Mouse (Mus musculus) CH12.LX (cell line): Measurements from ENCODE around the gene Snx14. TPM values are rescaled to one million over a fixed set of nuclear protein-coding genes. Genes with fewer than 3 reads are reported as not detected.

Experiments
- DNase-seq: peaks from one replicate; pipeline ENCODE4 v3.0.0-alpha.2; 2013; ENCODE audit errors: extremely low read depth
- H3K27ac ChIP-seq: 2 replicates; pipeline ENCODE4 v1.5.1; 2012; ENCODE audit warnings: low read depth, mild to moderate bottlenecking, control low read depth, moderate library complexity; ENCODE audit not compliant: insufficient read depth
- H3K27me3 ChIP-seq: replicated peaks from 2 replicates; pipeline ENCODE3; 2012; ENCODE audit warnings: inconsistent platforms
- H3K36me3 ChIP-seq, 2 experiments: replicated peaks in 1 of 2; 2 replicates each; pipeline versions ENCODE3 to v1.6.1; 2012; ENCODE audit warnings: inconsistent platforms in 1 of 2, low read length in 1 of 2, mild to moderate bottlenecking in 1 of 2, mixed read lengths in 1 of 2, moderate library complexity in 1 of 2; ENCODE audit not compliant: control insufficient read depth in 1 of 2, insufficient read depth in 1 of 2
- H3K4me1 ChIP-seq, 2 experiments: 2 replicates each; pipeline ENCODE4 v1.6.1; 2012; ENCODE audit warnings: inconsistent platforms in 1 of 2, moderate library complexity in 1 of 2; ENCODE audit not compliant: insufficient read depth in 2 of 2, control insufficient read depth in 1 of 2
- H3K4me2 ChIP-seq: 2 replicates; pipeline ENCODE4 v1.6.1; 2012; ENCODE audit warnings: low read depth, mild to moderate bottlenecking, control low read depth; ENCODE audit not compliant: poor library complexity, insufficient read depth, severe bottlenecking
- H3K4me3 ChIP-seq, 3 experiments: fragments of 150-350 bp in 1 of 3; sonication (generic) in 1 of 3; replicated peaks in 1 of 3; 2 replicates each; pipeline versions ENCODE3 to v1.5.1; 2011 to 2012; ENCODE audit warnings: low read depth in 2 of 3, low read length in 2 of 3, mild to moderate bottlenecking in 2 of 3, moderate library complexity in 2 of 3, control low read depth in 1 of 3, improper control_type of control experiment in 1 of 3, inconsistent platforms in 1 of 3, mixed read lengths in 1 of 3; ENCODE audit not compliant: poor library complexity in 1 of 3
- H3K79me2 ChIP-seq: replicated peaks from 2 replicates; pipeline ENCODE4 v1.6.1; 2012; ENCODE audit warnings: mild to moderate bottlenecking, moderate library complexity; ENCODE audit not compliant: control insufficient read depth, poor library complexity, insufficient read depth, severe bottlenecking; ENCODE audit errors: extremely low read depth
- H3K9ac ChIP-seq: 2 replicates; pipeline ENCODE4 v1.6.1; 2012; ENCODE audit warnings: low read depth, mild to moderate bottlenecking, control low read depth, moderate library complexity; ENCODE audit not compliant: insufficient read depth
- H3K9me3 ChIP-seq: replicated peaks from 2 replicates; pipeline ENCODE3; 2012; ENCODE audit warnings: low read length, inconsistent platforms, mixed read lengths
- CHD1 ChIP-seq: IDR thresholded peaks from 2 replicates; pipeline ENCODE4 v1.6.1; 2012; ENCODE audit warnings: low read depth, low read length, improper control_type of control experiment, inconsistent platforms
- E2F4 ChIP-seq: IDR thresholded peaks from 2 replicates; pipeline ENCODE4 v1.6.1; 2011; ENCODE audit warnings: low read depth, low read length, improper control_type of control experiment; ENCODE audit not compliant: insufficient replicate concordance
- ELF1 ChIP-seq: IDR thresholded peaks from 2 replicates; pipeline ENCODE4 v1.6.1; 2014; ENCODE audit warnings: low read depth, mild to moderate bottlenecking, inconsistent platforms, low read length, improper control_type of control experiment
- ETS1 ChIP-seq: conservative IDR thresholded peaks from 2 replicates; pipeline ENCODE4 v1.6.1; 2012; ENCODE audit warnings: low read depth, mild to moderate bottlenecking, inconsistent platforms, low read length, improper control_type of control experiment, moderate library complexity
- GABPA ChIP-seq: IDR thresholded peaks from 2 replicates; pipeline ENCODE4 v1.6.1; 2012; ENCODE audit warnings: low read depth, low read length, improper control_type of control experiment, inconsistent platforms; ENCODE audit not compliant: insufficient replicate concordance
- HCFC1 ChIP-seq: IDR thresholded peaks from 2 replicates; pipeline ENCODE4 v1.6.1; 2012; ENCODE audit warnings: low read depth, mild to moderate bottlenecking, inconsistent platforms, low read length, improper control_type of control experiment
- JUND ChIP-seq: conservative IDR thresholded peaks from 2 replicates; pipeline ENCODE4 v1.6.1; 2011; ENCODE audit warnings: low read depth, low read length, improper control_type of control experiment
- MAZ ChIP-seq: IDR thresholded peaks from 2 replicates; pipeline ENCODE4 v1.6.1; 2012; ENCODE audit warnings: low read depth, mild to moderate bottlenecking, inconsistent platforms, low read length, improper control_type of control experiment, moderate library complexity
- MEF2A ChIP-seq: IDR thresholded peaks from 2 replicates; pipeline ENCODE4 v1.6.1; 2014; ENCODE audit warnings: low read depth, mild to moderate bottlenecking, inconsistent platforms, low read length, improper control_type of control experiment, borderline replicate concordance
- MYC ChIP-seq: IDR thresholded peaks from 2 replicates; pipeline ENCODE4 v1.6.1; 2011; ENCODE audit warnings: low read depth, mild to moderate bottlenecking, improper control_type of control experiment, low read length
- NRF1 ChIP-seq: IDR thresholded peaks from 2 replicates; pipeline ENCODE4 v1.6.1; 2014; ENCODE audit warnings: low read depth, mild to moderate bottlenecking, inconsistent platforms, low read length, improper control_type of control experiment, moderate library complexity
- PAX5 ChIP-seq: IDR thresholded peaks from 2 replicates; pipeline ENCODE4 v1.6.1; 2012; ENCODE audit warnings: low read length, inconsistent platforms, mixed read lengths
- POLR2A ChIP-seq: IDR thresholded peaks from 2 replicates; pipeline ENCODE4 v1.6.1; 2011; ENCODE audit warnings: low read depth, mild to moderate bottlenecking, improper control_type of control experiment, low read length
- POLR2AphosphoS2 ChIP-seq: IDR thresholded peaks from 2 replicates; pipeline ENCODE4 v1.6.1; 2011; ENCODE audit warnings: low read depth, low read length, improper control_type of control experiment
- SIN3A ChIP-seq: IDR thresholded peaks from 2 replicates; pipeline ENCODE4 v1.6.1; 2012; ENCODE audit warnings: low read length, improper control_type of control experiment, inconsistent platforms
- USF1 ChIP-seq: IDR thresholded peaks from 2 replicates; pipeline ENCODE4 v1.6.1; 2014; ENCODE audit warnings: low read depth, mild to moderate bottlenecking, inconsistent platforms, low read length, improper control_type of control experiment
- ZC3H11A ChIP-seq: IDR thresholded peaks from 2 replicates; pipeline ENCODE4 v1.6.1; 2012; ENCODE audit warnings: low read depth, mild to moderate bottlenecking, inconsistent platforms, low read length, improper control_type of control experiment
- ZKSCAN1 ChIP-seq: IDR thresholded peaks from 2 replicates; pipeline ENCODE4 v1.6.1; 2012; ENCODE audit warnings: low read depth, inconsistent platforms, low read length, improper control_type of control experiment, borderline replicate concordance
- ZNF384 ChIP-seq: IDR thresholded peaks from 2 replicates; pipeline ENCODE4 v1.6.1; 2012; ENCODE audit warnings: low read depth, low read length, improper control_type of control experiment, inconsistent platforms
- dilution Hi-C: fragments of 300-500 bp; cut with MboI; formaldehyde crosslinking; loops from 2 replicates; pipeline ENCODE4 v1.14.3; 2020; ENCODE audit warnings: low sequenced_read_pairs; ENCODE audit not compliant: extremely low pct_unique_long_range_greater_than_20kb, extremely low pct_ligation_motif_present
- in situ Hi-C: fragments of 300-500 bp; cut with MboI; formaldehyde crosslinking; loops from 3 replicates; pipeline ENCODE4 v1.14.3; 2019; ENCODE audit warnings: low sequenced_read_pairs, low pct_ligation_motif_present, low pct_unique_long_range_greater_than_20kb, mixed read lengths
- polyA plus RNA-seq: library from polyadenylated mRNA; unstranded; fragments of >175 nt; gene quantifications from 2 replicates; pipeline ENCODE4 v1.2.1, GENCODE M21; 2012; ENCODE audit warnings: low read depth; ENCODE audit not compliant: insufficient read length
- total RNA-seq, 2 experiments: library from RNA; depleted of rRNA; stranded (reverse); fragments of 300-350 nt in 1 of 2; fragments of >200 nt in 1 of 2; gene quantifications; 2 replicates each; pipeline ENCODE4 v1.2.3; 2012 to 2014

The Snx14 gene
- total and polyA plus RNA-seq, 3 experiments = 8.7 to 17.4 (median 10.6) TPM

DNA sequence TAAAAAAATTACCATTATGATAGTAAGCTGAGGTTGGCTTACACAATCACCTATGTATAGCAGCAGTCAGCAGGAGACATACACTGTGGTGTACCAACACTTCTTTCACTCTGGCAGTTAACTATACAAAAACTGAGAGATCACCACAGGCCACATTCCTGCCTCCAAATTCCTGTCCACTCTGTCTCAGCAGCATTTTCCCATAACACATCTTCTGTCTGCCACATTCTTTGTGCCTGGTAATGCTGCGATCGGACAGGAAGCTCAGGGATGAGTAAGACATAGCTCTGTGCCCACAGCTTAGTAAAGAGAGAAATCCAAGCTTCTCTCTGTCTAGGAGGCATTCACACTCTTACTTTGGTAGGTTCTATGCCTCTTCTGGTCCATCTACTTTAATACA is 65.8 kb downstream of the Snx14 start:
- no peak overlapping the region for H3K9ac ChIP-seq
- H3K9me3 ChIP-seq = no peaks in the 10 kb centered on the region
- in situ Hi-C loops (no loop called here), dilution Hi-C loops (no loop called here)
- no peak overlapping the region for H3K27ac ChIP-seq
- no peak for DNase-seq
- no peak for TF ChIP-seq USF1
- H3K36me3 ChIP-seq = peaks cover 4 to 18% of the 10 kb centered on the region in 2 experiments
- H3K79me2 ChIP-seq = no peaks in the 10 kb centered on the region
- H3K4me1 ChIP-seq = no peaks in the 10 kb centered on the region
- no peaks in the 10 kb centered on the region for H3K27me3 ChIP-seq
- no peak overlapping the region for H3K4me2 ChIP-seq
- H3K4me3 ChIP-seq = no peak overlapping the region

DNA sequence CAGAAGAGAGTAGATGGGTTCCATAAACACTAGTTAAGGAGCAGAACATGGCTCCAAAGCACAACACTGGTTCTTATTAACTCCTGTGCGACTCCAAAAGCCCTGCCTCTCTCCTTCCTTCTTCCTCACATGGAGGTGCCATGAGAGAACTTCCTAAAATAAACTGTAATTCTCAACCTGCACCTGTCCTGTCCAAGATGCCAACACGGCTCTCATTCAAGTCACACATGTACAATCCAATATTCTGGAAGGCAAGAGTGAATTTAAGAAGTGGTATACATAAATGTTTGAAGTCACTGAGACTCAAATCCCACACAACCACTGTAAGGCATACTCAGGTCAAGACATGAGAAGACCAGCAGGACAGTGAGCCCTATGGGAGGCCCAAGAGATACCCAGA is 67.6 kb downstream of the Snx14 start:
- Histone ChIP-seq H3K36me3 (peaks cover 4 to 9% of the 10 kb centered on the region in 2 experiments), H3K79me2 (no peaks in the 10 kb centered on the region), H3K9me3 (no peaks in the 10 kb centered on the region), H3K4me2 (no peak overlapping the region), H3K4me3 (no peak overlapping the region), H3K27me3 (no peaks in the 10 kb centered on the region), H3K9ac (no peak overlapping the region), H3K4me1 (no peaks in the 10 kb centered on the region), H3K27ac (no peak overlapping the region)
- dilution Hi-C loops (no loop called here), in situ Hi-C loops (no loop called here)
- no peak for TF ChIP-seq ETS1
- TF ChIP-seq E2F4 = no peak
- DNase-seq = no peak

DNA sequence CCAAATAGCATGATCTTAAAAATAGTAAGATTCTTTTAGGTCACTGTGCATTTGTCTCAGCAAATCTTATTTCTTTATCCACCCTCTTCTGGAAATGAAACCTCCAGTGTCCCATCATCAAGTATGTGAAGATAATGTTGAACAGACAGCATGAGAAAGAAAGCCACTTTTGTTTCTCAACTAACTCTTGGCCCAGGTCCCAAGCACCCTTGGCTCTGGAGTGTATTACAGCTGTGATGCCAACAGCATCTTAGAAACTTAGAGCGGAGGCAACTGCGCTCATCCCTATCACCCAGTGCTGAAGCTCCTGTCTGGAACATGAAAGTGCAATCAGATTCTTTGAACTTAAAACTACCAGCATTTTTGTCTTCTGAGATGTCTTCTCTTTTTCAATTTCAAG is 69.1 kb downstream of the Snx14 start:
- no peak for TF ChIP-seq GABPA
- no peak for TF ChIP-seq ZC3H11A
- no peak for TF ChIP-seq ZKSCAN1
- TF ChIP-seq POLR2A = no peak
- in situ Hi-C loops (loop anchor here (10.0 kb wide), 1 partner anchor 125 kb away; no protein-coding TSS in a partner anchor), dilution Hi-C loops (no loop called here)
- Histone ChIP-seq H3K9ac (no peak overlapping the region), H3K27me3 (no peaks in the 10 kb centered on the region), H3K4me3 (no peak overlapping the region), H3K27ac (no peak overlapping the region), H3K4me2 (no peak overlapping the region), H3K79me2 (no peaks in the 10 kb centered on the region), H3K4me1 (no peaks in the 10 kb centered on the region), H3K36me3 (peaks cover 4 to 5% of the 10 kb centered on the region in 2 experiments), H3K9me3 (no peaks in the 10 kb centered on the region)
- DNase-seq = no peak

DNA sequence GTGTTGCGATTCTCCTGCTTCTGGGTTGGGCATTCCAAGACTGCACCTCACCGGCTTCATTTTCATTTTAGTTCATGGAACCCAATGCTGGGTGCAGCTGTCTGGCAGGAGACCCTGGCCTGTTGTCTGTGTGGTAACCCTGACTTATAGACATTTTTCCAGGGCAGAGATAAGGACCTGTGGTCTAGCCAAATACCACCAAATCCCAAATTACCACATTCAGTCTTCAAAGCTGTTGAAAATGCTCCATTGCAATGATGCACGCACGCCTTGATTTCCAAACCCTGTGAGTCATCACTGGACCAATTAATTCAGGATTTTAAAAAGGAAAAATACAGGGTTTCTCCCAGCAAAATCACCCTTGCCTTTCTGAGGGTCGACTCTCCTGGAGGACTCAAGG is 70.3 kb downstream of the Snx14 start:
- Histone ChIP-seq H3K9ac (no peak overlapping the region), H3K79me2 (no peaks in the 10 kb centered on the region), H3K9me3 (no peaks in the 10 kb centered on the region), H3K27ac (no peak overlapping the region), H3K36me3 (peaks cover 4% of the 10 kb centered on the region in 2 experiments), H3K4me1 (no peaks in the 10 kb centered on the region; a peak in 1 of 4 replicates), H3K27me3 (no peaks in the 10 kb centered on the region), H3K4me2 (no peak overlapping the region), H3K4me3 (no peak overlapping the region)
- dilution Hi-C loops (no loop called here), in situ Hi-C loops (loop anchor here (10.0 kb wide), 1 partner anchor 124 kb away; no protein-coding TSS in a partner anchor)
- DNase-seq = no peak
- TF ChIP-seq ZKSCAN1 (no peak), CHD1 (no peak), MYC (no peak), POLR2AphosphoS2 (no peak), MEF2A (no peak), POLR2A (no peak), MAZ (no peak), NRF1 (no peak), ETS1 (no peak), ZNF384 (no peak), HCFC1 (no peak), SIN3A (no peak), PAX5 (no peak), USF1 (no peak), ELF1 (no peak), JUND (no peak), ZC3H11A (no peak)
